Mouse (Mus musculus) forebrain, embryonic 13.5 days (tissue): ENCODE measurements around the gene Asz1. TPM values are rescaled to one million over a fixed set of nuclear protein-coding genes. Genes with fewer than 3 reads are reported as not detected.
A peak's percentile ranks its signal among the peaks of the same experiment; 100 is the strongest.

Source experiments
- ATAC-seq: fragments of 200-750 bp; cut with Nextera tagmentation; 2 replicates; pipeline ENCODE4 v1.8.0; 2017
- H3K27ac ChIP-seq: fragments of 300-500 bp; sonication (generic); 2 replicates; pipeline ENCODE4 v1.5.1; 2015; ENCODE audit warnings: inconsistent platforms, mild to moderate bottlenecking, moderate library complexity
- H3K27me3 ChIP-seq: fragments of 300-500 bp; sonication (generic); 2 replicates; pipeline ENCODE4 v1.6.1; 2015; ENCODE audit warnings: mild to moderate bottlenecking, inconsistent platforms
- H3K36me3 ChIP-seq: fragments of 300-500 bp; sonication (generic); 2 replicates; pipeline ENCODE4 v1.6.1; 2015; ENCODE audit warnings: mild to moderate bottlenecking, inconsistent platforms; ENCODE audit not compliant: poor library complexity, severe bottlenecking
- H3K4me1 ChIP-seq: fragments of 300-500 bp; sonication (generic); 2 replicates; pipeline ENCODE4 v1.6.1; 2015; ENCODE audit warnings: inconsistent platforms
- H3K4me2 ChIP-seq: fragments of 300-500 bp; sonication (generic); 2 replicates; pipeline ENCODE4 v1.6.1; 2015; ENCODE audit warnings: inconsistent platforms, mild to moderate bottlenecking, moderate library complexity
- H3K4me3 ChIP-seq: fragments of 300-500 bp; sonication (generic); 2 replicates; pipeline ENCODE4 v1.5.1; 2015; ENCODE audit warnings: mild to moderate bottlenecking, inconsistent platforms
- H3K9ac ChIP-seq: fragments of 300-500 bp; sonication (generic); 2 replicates; pipeline ENCODE4 v1.6.1; 2015; ENCODE audit warnings: mild to moderate bottlenecking, inconsistent platforms
- H3K9me3 ChIP-seq: fragments of 300-500 bp; sonication (generic); replicated peaks from 2 replicates; pipeline ENCODE4 v1.6.1; 2016; ENCODE audit warnings: inconsistent platforms
- WGBS: fragments of 180-500 bp; shearing (Covaris S2); methylation state at CpG from one replicate; pipeline ENCODE4 v1.1.7; 2015; 5-methylcytosine and 5-hydroxymethylcytosine counted together
- polyA plus RNA-seq: library from polyadenylated mRNA; unstranded; fragments of >200 nt; fragmentation: Nextera tagmentation; extraction: Ambion mirVana; gene quantifications from 2 replicates; pipeline ENCODE4 v1.2.1, GENCODE M21; 2015

The Asz1 gene
- polyA plus RNA-seq, result not detected in 2 replicates

DNA sequence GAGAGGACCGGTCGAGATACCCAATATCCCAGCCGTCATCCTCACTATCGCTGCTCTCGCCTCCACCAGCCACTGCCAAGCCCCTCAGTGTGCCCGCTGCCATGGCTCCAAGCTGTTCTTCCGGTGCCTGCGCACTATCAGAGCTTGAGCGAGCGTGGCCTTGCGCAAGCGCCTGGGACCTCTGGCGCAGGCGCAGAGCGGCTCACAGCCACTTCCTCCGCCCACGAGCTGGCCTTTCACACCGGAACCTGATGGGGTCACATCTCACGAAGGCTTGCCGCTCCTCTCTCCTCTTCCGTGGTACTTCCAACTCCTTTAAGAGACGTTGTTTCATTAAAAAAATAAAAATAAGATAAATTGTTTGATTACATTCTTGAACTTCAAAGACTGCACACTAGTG lies at the start of gene Asz1:
Gene Asz1 (minus strand): TSS at position 128 of the 400 bp plus-strand sequence.
- Histone ChIP-seq H3K36me3 (no peaks in the 10 kb centered on the region), H3K4me2 (no peak within 1 kb of the TSS), H3K27me3 (no peaks in the 10 kb centered on the region), H3K4me1 (no peaks in the 10 kb centered on the region), H3K9me3 (no peaks in the 10 kb centered on the region), H3K27ac (no peak within 1 kb of the TSS), H3K9ac (no peak within 1 kb of the TSS), H3K4me3 (no peak within 1 kb of the TSS)
- ATAC-seq, result no peak
- 96% methylated on average over 22 of the region's 22 CpGs for WGBS

DNA sequence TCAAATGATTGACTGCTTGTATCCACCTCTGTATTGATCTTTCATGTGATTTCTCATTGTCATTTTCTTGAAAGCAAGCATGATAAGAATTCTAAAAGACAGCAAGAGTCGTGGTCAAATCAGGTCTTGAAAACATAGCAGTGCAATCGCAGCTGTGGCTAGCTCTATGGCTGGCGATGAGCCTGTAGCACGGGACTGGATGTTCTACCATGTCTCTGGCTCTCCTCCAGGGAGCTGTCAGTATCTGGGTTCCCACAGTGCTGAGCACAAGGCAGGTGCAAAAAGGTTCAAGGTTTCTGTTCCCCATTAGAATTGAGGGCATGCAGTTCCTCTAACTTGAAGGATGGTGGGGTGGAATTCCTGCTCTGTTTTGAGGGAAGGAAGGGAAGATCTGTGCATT lies 44.2 kb upstream of the Asz1 start:
- Histone ChIP-seq H3K4me1 (no peaks in the 10 kb centered on the region), H3K27me3 (no peaks in the 10 kb centered on the region), H3K36me3 (no peaks in the 10 kb centered on the region), H3K4me3 (no peak overlapping the region), H3K27ac (no peak overlapping the region), H3K9ac (no peak overlapping the region), H3K4me2 (no peak overlapping the region), H3K9me3 (no peaks in the 10 kb centered on the region)
- 82% methylated on average over 4 of the region's 4 CpGs for WGBS
- no peak for ATAC-seq

DNA sequence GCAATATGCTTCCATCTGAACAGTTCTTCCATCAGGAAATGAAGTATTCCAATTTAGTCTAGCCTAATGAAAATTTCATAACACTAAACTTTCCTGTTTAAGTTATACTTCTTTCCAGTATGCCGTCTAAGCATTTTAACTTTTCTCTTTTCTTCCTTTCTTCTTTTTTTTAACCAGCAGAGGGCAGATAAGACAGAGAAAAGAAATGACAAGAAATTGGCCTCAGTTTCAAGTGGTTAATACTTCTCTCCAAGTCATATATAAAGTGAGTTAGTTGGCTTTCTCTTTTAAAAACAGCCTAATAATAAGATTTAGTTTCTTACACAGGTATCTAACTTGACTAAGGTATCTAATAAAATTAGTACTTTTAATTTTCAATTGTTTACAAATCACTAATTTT lies 26.4 kb upstream of the Asz1 start:
- H3K9ac ChIP-seq, result no peak overlapping the region
- no peak overlapping the region for H3K27ac ChIP-seq
- 66% methylated on average over 1 of the region's 1 CpGs for WGBS
- H3K27me3 ChIP-seq, result no peaks in the 10 kb centered on the region
- H3K9me3 ChIP-seq, result no peaks in the 10 kb centered on the region
- no peak for ATAC-seq
- H3K36me3 ChIP-seq, result no peaks in the 10 kb centered on the region
- H3K4me1 ChIP-seq, result no peaks in the 10 kb centered on the region
- H3K4me2 ChIP-seq, result no peak overlapping the region
- no peak overlapping the region for H3K4me3 ChIP-seq

DNA sequence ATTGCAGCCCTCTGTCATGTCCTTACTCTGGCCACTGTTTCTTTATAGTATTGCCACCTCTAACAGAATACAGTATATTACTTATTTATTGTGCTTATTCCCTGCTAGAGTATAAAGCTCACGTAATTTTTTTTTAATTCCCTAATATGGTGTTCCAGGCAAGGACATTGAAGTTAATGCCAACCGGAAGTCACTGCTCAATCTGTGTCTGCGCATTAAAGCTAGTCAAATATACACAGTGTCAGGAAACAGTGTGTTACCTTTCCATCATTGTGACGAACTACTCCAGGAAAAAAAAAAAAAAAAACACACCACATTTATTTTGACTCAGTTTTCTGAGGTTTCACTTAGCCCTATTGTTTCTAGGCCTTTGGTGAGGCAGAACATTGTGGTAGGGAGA lies 19.2 kb upstream of the Asz1 start:
- no peak overlapping the region for H3K9ac ChIP-seq
- no peak for ATAC-seq
- 84% methylated on average over 4 of the region's 4 CpGs for WGBS
- H3K27ac ChIP-seq, result no peak overlapping the region
- no peaks in the 10 kb centered on the region for H3K9me3 ChIP-seq
- H3K36me3 ChIP-seq, result no peaks in the 10 kb centered on the region
- H3K4me1 ChIP-seq, result no peaks in the 10 kb centered on the region
- no peaks in the 10 kb centered on the region for H3K27me3 ChIP-seq
- no peak overlapping the region for H3K4me2 ChIP-seq
- no peak overlapping the region for H3K4me3 ChIP-seq

DNA sequence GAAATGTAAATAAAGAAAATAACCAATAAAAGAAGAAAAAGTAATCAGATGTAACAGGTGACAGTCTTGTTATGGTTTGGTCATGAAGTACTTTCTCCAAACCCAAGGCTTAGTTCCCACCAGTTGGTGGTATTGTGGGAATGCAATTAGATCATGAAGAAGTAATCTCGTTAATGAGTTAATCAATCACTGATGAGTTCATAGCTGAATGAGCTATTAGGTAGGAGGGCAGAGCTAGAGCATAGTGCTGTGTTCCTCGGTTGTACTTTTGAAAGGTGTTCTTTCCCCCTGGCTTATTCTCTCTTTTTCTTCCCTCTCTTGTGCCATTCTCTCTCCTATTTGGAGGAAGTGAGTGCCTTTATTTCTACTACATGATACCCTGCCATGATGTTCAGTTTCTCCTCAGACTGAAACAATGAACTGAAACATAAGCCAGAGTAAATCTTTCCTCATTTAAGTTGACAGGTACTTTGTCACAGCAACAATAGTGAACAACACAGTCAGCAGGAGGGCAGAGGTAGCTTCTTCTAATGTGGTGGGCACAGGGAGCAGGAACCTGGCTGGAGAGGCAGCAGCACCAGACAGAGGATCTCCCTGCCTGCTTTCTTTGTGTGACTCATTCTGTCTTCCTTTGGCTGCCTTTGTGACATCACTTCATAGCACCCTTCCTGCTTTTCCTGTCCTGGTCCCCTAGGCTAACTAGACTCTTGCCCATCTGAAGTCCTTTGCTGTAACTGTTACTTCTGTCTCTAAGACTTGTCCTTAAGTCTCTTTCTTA lies 18.5 kb upstream of the Asz1 start:
- Histone ChIP-seq H3K36me3 (no peaks in the 10 kb centered on the region), H3K27me3 (no peaks in the 10 kb centered on the region), H3K9ac (no peak overlapping the region), H3K9me3 (no peaks in the 10 kb centered on the region), H3K4me1 (no peaks in the 10 kb centered on the region), H3K4me3 (no peak overlapping the region), H3K4me2 (no peak overlapping the region), H3K27ac (no peak overlapping the region)
- 35% methylated on average over 2 of the region's 2 CpGs for WGBS
- no peak for ATAC-seq

DNA sequence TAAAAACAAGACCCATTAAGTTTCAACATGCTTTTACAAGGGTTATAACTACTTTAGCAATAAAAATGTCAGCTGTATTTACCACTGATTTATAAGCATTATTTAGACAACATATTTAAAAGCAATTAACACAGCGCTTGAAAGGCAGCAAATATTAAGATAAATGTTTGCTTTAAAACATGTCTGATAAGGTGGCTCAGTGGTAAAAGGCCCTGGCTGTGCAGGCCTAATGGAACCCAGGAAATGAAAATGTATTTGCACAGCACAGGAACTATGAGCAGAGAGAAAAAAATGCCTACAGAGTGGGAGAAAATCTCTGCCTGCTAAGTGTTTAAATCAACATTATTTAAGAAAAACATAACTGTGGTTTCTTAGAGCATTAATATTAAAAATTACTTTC lies 12.0 kb downstream of the Asz1 start:
- ATAC-seq, result no peak
- Histone ChIP-seq H3K36me3 (no peaks in the 10 kb centered on the region), H3K9ac (no peak overlapping the region), H3K4me2 (no peak overlapping the region), H3K4me1 (no peaks in the 10 kb centered on the region), H3K4me3 (no peak overlapping the region), H3K27me3 (no peaks in the 10 kb centered on the region), H3K27ac (no peak overlapping the region), H3K9me3 (no peaks in the 10 kb centered on the region)
- WGBS, result 92% methylated on average over 1 of the region's 1 CpGs

DNA sequence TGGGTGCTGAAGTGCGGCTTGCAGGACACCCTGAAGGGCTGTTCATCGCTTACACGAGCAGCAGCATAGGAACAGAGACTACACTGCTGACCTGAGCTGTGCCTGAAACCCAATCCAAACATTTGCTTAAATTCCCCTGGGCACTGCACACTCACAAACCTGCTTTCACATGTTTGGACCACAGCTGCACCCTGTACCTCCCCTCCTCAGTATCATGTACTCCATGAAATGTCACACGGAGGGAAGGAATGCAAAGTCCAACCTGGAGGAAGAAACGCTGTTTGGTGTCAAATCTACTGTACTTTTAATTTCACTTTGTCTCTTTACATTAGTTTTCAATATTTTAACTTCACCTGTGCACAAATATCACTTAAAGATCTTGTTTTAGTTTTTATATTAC lies 19.8 kb downstream of the Asz1 start:
- H3K4me3 ChIP-seq, result no peak overlapping the region
- H3K9ac ChIP-seq, result no peak overlapping the region
- no peak overlapping the region for H3K4me2 ChIP-seq
- no peaks in the 10 kb centered on the region for H3K27me3 ChIP-seq
- H3K4me1 ChIP-seq, result no peaks in the 10 kb centered on the region
- no peak for ATAC-seq
- H3K27ac ChIP-seq, result no peak overlapping the region
- H3K9me3 ChIP-seq, result no peaks in the 10 kb centered on the region
- 89% methylated on average over 5 of the region's 5 CpGs for WGBS
- H3K36me3 ChIP-seq, result no peaks in the 10 kb centered on the region

DNA sequence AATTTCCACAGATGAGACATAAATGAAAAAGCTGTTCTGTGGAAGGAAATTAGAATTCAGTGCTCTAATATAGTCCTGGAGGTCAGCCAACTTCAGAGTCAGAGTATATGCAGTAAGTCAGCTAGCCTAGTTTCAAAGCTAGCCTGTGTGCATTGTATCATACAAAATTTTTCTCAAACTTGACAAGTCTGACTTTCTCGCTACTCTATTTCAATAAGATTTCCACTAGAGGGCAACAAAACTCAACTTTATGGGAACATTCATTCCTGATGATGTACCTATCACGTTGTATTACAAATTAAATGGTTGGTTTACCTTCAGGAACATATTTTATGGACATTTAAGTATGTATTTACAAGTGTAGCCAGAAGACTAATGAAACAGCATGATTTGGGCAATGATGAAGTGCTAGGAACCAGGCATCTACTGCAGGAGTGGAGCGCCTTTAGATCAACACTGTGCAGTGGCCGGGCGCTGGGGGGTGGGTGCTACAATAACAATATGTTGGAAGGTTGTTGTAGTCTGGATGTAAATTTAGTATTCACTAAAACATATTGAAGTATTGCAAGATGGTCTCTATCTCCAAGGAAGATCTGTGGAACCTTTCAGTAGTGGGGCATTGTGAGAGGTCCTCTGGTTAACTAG lies 21.6 kb downstream of the Asz1 start:
- Histone ChIP-seq H3K27me3 (no peaks in the 10 kb centered on the region), H3K36me3 (no peaks in the 10 kb centered on the region), H3K4me1 (no peaks in the 10 kb centered on the region), H3K27ac (no peak overlapping the region), H3K4me2 (no peak overlapping the region), H3K9me3 (no peaks in the 10 kb centered on the region), H3K9ac (no peak overlapping the region), H3K4me3 (no peak overlapping the region)
- peak; percentile 58 for ATAC-seq
- 65% methylated on average over 5 of the region's 5 CpGs for WGBS

DNA sequence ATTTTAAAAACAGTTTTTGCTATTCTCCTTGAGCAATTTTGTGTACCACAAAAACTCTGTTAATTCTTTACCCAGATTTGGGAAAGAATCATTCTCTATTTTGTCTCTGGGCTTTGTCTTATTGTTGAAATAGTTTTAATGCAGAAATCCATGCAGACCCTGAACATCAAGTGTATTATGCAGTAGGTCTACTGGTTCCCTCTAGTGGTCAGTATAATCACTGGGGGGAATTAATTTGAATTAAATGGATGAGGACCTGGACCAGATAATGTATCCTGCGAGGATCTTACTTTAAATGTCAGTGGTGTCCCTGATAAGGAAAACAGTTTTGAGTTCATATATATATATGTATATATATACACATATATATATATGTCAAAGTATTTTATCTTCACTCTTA lies 30.2 kb downstream of the Asz1 start:
- peak; percentile 68; the same call in 1 of the 2 replicates for ATAC-seq
- H3K9ac ChIP-seq, result no peak overlapping the region
- H3K9me3 ChIP-seq, result no peaks in the 10 kb centered on the region
- H3K4me1 ChIP-seq, result no peaks in the 10 kb centered on the region
- no peaks in the 10 kb centered on the region for H3K36me3 ChIP-seq
- 44% methylated on average over 1 of the region's 1 CpGs for WGBS
- no peaks in the 10 kb centered on the region for H3K27me3 ChIP-seq
- H3K4me3 ChIP-seq, result no peak overlapping the region
- H3K27ac ChIP-seq, result no peak overlapping the region
- no peak overlapping the region for H3K4me2 ChIP-seq

DNA sequence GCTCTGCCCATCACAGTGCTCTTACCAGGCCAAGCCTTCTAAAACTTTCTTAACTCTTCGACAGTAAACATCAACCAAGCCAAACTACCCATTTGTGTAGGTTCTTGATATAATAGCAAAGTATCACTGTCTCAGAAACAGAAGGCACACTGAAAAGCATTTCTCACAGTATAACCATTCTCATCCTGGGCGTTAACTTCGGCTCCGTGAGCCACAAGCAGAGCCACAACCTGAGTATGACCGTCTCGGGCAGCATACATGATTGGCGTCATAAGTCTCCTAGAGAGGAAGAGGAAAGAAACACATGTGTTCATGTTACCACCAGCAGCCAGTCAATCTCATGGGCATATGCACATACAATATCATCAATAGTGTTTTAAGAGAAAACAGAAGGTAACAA lies 31.9 kb downstream of the Asz1 start:
- no peak overlapping the region for H3K4me3 ChIP-seq
- H3K27me3 ChIP-seq, result no peaks in the 10 kb centered on the region
- WGBS, result 88% methylated on average over 7 of the region's 7 CpGs
- H3K4me1 ChIP-seq, result no peaks in the 10 kb centered on the region
- no peaks in the 10 kb centered on the region for H3K9me3 ChIP-seq
- no peaks in the 10 kb centered on the region for H3K36me3 ChIP-seq
- no peak overlapping the region for H3K27ac ChIP-seq
- H3K4me2 ChIP-seq, result no peak overlapping the region
- no peak overlapping the region for H3K9ac ChIP-seq
- no peak for ATAC-seq

DNA sequence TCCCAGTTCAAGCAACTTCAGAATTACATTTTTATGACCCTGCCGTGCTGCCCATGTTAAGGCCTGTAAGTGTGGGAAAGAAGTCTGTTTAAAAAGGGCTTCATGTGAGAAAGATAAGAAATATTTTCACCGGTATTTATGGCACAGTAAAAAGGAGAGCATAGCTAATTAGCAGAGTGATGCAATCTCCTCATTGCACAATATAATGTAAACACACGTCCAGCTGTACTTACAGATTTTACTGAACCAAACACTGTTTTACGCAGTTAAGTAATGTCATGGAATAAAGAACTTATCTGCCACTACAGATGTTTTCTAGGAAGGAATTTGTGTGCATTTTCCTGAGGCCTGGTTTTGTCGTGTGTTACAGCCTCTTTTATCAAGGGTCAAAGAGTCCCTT lies 32.3 kb downstream of the Asz1 start:
- H3K9me3 ChIP-seq, result no peaks in the 10 kb centered on the region
- no peak overlapping the region for H3K27ac ChIP-seq
- ATAC-seq, result no peak
- 77% methylated on average over 5 of the region's 5 CpGs for WGBS
- H3K36me3 ChIP-seq, result no peaks in the 10 kb centered on the region
- no peaks in the 10 kb centered on the region for H3K27me3 ChIP-seq
- no peak overlapping the region for H3K4me3 ChIP-seq
- no peak overlapping the region for H3K4me2 ChIP-seq
- no peaks in the 10 kb centered on the region for H3K4me1 ChIP-seq
- no peak overlapping the region for H3K9ac ChIP-seq

DNA sequence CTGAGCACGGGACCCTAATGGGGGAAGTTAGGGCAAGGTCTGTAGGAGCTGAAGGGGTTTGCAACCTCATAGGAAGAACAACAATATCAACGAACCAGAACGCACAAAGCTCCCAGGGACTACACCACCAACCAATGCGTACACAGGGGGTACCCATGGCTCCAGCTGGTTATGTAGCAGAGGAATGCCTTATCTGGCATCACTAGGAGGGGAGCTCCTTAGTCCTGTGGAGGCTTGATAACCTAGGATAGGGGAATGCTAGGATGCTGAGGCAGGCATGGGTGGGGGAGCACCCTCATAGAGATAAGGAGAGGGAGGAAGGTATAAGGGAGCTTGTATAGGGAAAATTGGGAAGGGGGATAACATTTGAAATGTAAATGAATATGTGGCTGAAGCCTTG lies 51.0 kb downstream of the Asz1 start:
- no peak for ATAC-seq

DNA sequence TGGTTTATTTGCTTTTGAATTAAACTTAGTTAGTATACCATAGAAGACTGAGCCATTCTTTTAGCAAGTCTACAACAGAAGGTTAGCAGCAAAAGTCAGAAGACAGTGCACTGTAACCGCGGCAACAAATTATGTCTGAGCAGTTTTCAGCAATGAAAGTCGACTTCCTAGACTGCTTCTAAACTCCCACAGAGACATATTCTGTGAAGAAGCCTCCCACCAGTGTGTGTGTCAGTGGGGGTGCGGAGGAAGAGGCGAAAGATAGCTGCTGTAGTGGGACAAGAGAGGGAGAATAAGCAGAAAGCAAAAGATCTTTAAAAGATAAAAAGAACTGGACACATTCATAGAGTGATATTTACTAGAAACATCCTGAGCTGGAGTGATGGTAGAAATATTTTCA lies 57.2 kb downstream of the Asz1 start:
- Histone ChIP-seq H3K4me2 (no peak overlapping the region), H3K36me3 (no peaks in the 10 kb centered on the region), H3K27ac (no peak overlapping the region), H3K9ac (no peak overlapping the region), H3K4me3 (no peak overlapping the region), H3K9me3 (no peaks in the 10 kb centered on the region), H3K27me3 (no peaks in the 10 kb centered on the region), H3K4me1 (no peaks in the 10 kb centered on the region)
- no peak for ATAC-seq
- 72% methylated on average over 5 of the region's 5 CpGs for WGBS

More for the DNA sequence above, 51.0 kb downstream of the Asz1 start:
- Histone ChIP-seq H3K27ac (no peak overlapping the region), H3K9ac (no peak overlapping the region), H3K4me1 (no peaks in the 10 kb centered on the region), H3K4me3 (no peak overlapping the region), H3K4me2 (no peak overlapping the region), H3K9me3 (no peaks in the 10 kb centered on the region), H3K27me3 (no peaks in the 10 kb centered on the region), H3K36me3 (no peaks in the 10 kb centered on the region)
- WGBS, result 89% methylated on average over 4 of the region's 4 CpGs
